Mouse (Mus musculus): ENCODE measurements at regions not wholly inside any gene's neighbourhood (a gene's known extent, or its start where the extent isn't known, plus 50 kb on each side); places are given as distances from the start of the nearest gene placed in this dataset.

- peak; percentile 4 to 12 for DNase-seq
Observed at GRCm38 (mm10) chr2:95891566-95891965, 426.4 kb upstream of the Lrrc4c start.

- DNase-seq, result no peak
Observed at GRCm38 (mm10) chr2:95905026-95905425, 412.9 kb upstream of the Lrrc4c start.

GRCm38 (mm10) chr2:95909758-95910157 is 408.2 kb upstream of the Lrrc4c start:
- no peak for DNase-seq

GRCm38 (mm10) chr2:95910160-95910559 is 407.8 kb upstream of the Lrrc4c start:
- no peak for DNase-seq
